Mouse (Mus musculus): ENCODE measurements around the gene Tigd3.

Gene Tigd3

DNA sequence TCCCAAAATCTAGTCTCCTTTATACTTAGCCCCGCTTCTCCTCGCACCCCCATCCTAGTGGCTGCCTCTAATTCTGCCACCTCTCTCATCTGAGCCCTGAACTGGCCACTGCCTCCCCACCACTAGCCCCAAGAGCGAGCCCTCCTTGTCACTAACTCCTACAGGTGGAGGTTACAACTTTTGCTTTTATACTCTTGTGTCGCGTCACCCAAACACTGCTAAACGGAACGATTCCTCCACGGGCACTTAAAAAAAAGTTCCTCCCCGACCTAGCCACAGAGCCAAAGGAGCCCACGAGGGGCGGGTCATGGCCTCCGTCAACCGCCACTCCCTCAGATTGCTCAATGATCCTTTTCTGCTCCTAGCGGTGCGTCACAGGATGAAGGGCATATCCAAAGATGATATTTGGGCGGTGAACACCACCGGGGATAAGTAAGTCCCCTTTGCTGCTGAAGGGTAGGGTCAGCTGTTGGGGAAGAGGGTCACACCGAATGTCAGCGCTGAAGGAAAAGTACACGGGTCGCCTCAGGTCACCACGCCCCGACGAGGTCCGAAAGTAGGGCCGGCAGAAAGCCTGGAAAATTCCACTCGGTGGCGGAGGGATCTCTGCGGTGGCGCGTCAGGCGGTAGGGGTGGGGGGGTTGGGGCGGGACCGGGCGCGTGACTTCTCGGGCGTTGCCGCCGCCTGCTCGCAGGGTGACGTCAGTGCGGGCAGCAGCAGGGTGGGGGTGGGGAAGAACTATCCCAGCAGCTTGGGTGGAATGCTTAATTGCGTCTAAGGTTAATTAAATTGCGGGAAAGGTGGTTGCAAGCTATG, 48.4 kb downstream of the Tigd3 start:
- peak; percentile 92 for DNase-seq

GRCm38 (mm10) chr19:5844831-5845318, 49.1 kb downstream of the Tigd3 start:
- DNase-seq = no peak

DNA sequence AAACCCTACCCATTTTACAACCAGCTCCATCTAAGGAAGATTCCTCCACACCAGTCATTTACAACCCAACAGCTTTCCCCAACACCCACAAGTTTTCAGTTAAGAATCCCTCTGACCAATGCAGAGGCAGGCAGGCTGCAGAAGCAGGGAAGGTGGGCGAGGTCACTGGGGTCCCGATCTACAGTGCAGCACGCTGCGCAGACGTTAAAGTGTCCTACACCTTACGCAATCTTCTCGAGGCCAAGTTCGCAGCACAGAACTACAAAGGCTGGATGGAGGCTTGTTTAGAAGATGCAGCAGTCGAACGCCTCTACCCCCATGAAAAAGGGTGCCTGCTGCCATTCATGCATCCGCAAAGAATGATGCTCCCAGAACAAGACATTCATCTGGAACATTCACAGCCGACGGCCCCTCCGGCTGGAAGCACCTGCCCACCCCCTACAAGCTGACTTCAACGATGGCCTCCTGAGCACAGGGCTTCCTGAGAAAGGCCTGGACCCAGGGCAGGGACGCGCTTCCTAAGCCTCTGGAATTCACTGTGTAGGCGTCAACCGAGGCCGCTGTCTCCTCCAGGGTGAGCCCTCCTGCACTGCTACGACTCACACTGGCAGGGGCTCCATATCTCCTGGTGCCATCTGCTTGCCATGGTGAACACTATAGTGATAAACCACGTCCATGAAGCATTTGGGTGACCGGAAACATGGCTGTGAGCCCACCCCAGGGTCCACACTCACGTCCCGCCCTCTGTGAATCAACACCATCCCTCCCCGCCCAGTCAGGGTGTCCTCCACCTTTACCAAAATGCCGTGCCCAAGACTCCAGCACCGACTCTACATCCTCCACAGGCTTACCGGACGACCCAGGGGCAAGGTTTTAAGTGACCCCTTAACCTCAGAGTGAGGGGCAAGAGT, 49.9 kb downstream of the Tigd3 start:
- peak; percentile 68 for DNase-seq

DNA sequence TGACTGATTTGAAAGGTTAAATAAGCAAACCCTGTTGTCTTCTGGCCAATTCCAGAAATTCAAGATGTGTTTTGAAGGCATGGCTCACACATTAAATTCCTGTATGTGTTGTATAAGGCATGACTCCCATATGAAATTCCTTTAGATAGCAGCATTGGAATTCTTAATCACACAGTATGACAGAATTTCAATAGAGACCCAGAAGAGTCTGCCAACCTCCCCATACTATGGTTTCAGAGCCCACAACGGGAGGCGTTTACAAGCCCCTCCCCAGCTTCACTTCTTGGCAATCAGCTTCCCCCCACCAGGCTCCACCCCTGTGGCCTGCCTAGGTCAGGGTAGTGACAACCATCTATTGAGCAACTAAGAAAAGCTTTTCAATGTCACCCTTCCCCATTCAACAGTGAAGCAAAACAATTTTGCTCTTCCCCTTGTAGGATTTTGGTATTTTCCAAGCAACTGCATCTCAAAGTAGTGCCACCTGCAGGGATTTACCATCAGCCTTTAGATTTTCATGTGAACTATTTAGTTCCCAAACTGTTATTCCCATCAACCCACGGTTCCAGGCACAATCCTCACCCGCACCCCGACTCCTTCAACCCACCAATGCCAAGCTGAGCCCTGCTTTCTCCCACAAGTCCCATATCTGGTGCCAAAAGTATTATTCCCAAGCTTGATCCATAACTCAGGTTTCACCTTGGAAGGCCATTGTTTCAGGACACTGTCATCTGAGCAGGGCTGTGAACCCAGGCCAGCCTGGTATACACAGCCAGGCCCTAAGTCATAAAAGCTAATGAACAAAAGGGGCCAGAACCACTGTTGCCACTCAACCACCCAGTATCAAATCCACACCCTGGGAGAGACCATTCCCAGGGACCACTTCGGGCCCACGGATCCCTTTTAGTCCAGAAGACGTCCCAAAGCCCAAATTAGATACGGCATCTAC, 50.9 kb downstream of the Tigd3 start:
- no peak for DNase-seq

GRCm38 (mm10) chr19:5841999-5842784, 51.8 kb downstream of the Tigd3 start:
- DNase-seq = no peak

- no peak for DNase-seq
Measured at GRCm38 (mm10) chr19:5841389-5841946, 52.5 kb downstream of the Tigd3 start.
